32 mouse cellular contexts compared by ENCODE assay signal in the genomic region with DNA sequence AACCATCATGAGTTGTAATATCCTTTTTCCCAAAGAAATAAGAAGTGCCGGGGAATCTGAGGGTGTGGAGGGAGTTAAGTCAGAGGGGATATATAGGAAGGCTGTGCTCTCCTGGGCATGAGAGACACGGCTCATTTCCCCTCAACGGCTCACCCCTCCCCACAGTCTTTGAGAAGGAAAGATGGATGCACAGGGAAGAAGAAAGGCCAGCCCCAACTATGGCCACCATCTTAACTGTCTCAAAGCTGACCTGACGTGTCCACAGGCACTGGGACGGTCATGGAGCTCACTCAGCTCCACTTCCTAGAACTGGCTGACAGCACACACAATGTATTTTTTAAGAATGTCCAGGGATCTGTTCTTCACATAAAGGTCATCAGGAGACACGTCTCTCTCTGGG.
"Had no signal": no experiment of that assay in that cellular context is flagged by ENCODE, and none has a peak within 500 bp of the region (broad histone marks: within the 10 kb centered on the region; RNA-seq: fewer than 3 reads in every experiment).

No protein-coding gene starts in this region.

- H3K27ac ChIP-seq: left cerebral cortex, adult 2 months; limb, embryonic 10.5 days; limb, embryonic 12.5 days; limb, embryonic 13.5 days; limb, embryonic 15.5 days; liver, embryonic 12.5 days; liver, embryonic 13.5 days; liver, embryonic 14.5 days; liver, embryonic 15.5 days; lung, embryonic 15.5 days; macrophage; midbrain, embryonic 10.5 days; midbrain, embryonic 12.5 days; midbrain, embryonic 13.5 days; midbrain, embryonic 15.5 days; neural tube, embryonic 12.5 days had no signal

- H3K9me3 ChIP-seq: limb, embryonic 10.5 days; limb, embryonic 12.5 days; limb, embryonic 13.5 days; limb, embryonic 15.5 days; liver, embryonic 12.5 days; liver, embryonic 13.5 days; liver, embryonic 15.5 days; lung, embryonic 15.5 days; megakaryocyte, embryonic 14.5 days; midbrain, embryonic 10.5 days; midbrain, embryonic 12.5 days; midbrain, embryonic 13.5 days; midbrain, embryonic 15.5 days; neural tube, embryonic 12.5 days had no signal

- H3K9ac ChIP-seq: limb, embryonic 12.5 days; limb, embryonic 13.5 days; limb, embryonic 15.5 days; liver, embryonic 12.5 days; liver, embryonic 13.5 days; liver, embryonic 14.5 days; liver, embryonic 15.5 days; liver, postnatal 0 days; lung, embryonic 14.5 days; lung, embryonic 15.5 days; midbrain, embryonic 12.5 days; midbrain, embryonic 13.5 days; midbrain, embryonic 15.5 days; neural tube, embryonic 12.5 days had no signal

- H3K4me3 ChIP-seq: left cerebral cortex, adult 2 months; limb, embryonic 10.5 days; limb, embryonic 12.5 days; limb, embryonic 13.5 days; limb, embryonic 15.5 days; liver, embryonic 12.5 days; liver, embryonic 13.5 days; liver, embryonic 15.5 days; lung, embryonic 15.5 days; megakaryocyte, embryonic 14.5 days; midbrain, embryonic 10.5 days; midbrain, embryonic 12.5 days; midbrain, embryonic 13.5 days; midbrain, embryonic 15.5 days; myocyte; neural tube, embryonic 12.5 days had no signal

- ATAC-seq: liver, embryonic 12.5 days; liver, postnatal 0 days; lung, postnatal 0 days; midbrain, embryonic 13.5 days; midbrain, embryonic 15.5 days; midbrain, embryonic 16.5 days had no signal

- H3K27me3 ChIP-seq: limb, embryonic 12.5 days; limb, embryonic 13.5 days; limb, embryonic 15.5 days; liver, embryonic 12.5 days; liver, embryonic 13.5 days; liver, embryonic 15.5 days; lung, embryonic 15.5 days; megakaryocyte, embryonic 14.5 days; midbrain, embryonic 12.5 days; midbrain, embryonic 13.5 days; midbrain, embryonic 15.5 days; neural tube, embryonic 12.5 days had no signal

- H3K4me1 ChIP-seq: limb, embryonic 10.5 days; limb, embryonic 12.5 days; limb, embryonic 15.5 days; liver, embryonic 12.5 days; liver, embryonic 13.5 days; lung, embryonic 15.5 days; midbrain, embryonic 10.5 days; midbrain, embryonic 12.5 days; midbrain, embryonic 15.5 days; neural tube, embryonic 12.5 days had no signal

- DNase-seq: left cerebral cortex, postnatal 4 days; liver; liver, embryonic 13.5 days; liver, postnatal 0 days; lung, adult 18-20 months; lung, adult 2 months; lung, embryonic 14.5 days; lung, postnatal 10 days; lung, postnatal 14 days; lung, postnatal 36 days; lung, postnatal 4 days; midbrain, embryonic 14.5 days had no signal

- H3K4me2 ChIP-seq: limb, embryonic 12.5 days; limb, embryonic 13.5 days; limb, embryonic 15.5 days; liver, embryonic 11.5 days; liver, embryonic 12.5 days; liver, embryonic 13.5 days; liver, embryonic 15.5 days; lung, embryonic 14.5 days; lung, embryonic 15.5 days; midbrain, embryonic 12.5 days; midbrain, embryonic 13.5 days; midbrain, embryonic 15.5 days; neural tube, embryonic 12.5 days had no signal

- H3K36me3 ChIP-seq: midbrain, embryonic 15.5 days; neural tube, embryonic 12.5 days had no signal
